Mouse (Mus musculus): Measurements from ENCODE around the gene Gmds.

DNA sequence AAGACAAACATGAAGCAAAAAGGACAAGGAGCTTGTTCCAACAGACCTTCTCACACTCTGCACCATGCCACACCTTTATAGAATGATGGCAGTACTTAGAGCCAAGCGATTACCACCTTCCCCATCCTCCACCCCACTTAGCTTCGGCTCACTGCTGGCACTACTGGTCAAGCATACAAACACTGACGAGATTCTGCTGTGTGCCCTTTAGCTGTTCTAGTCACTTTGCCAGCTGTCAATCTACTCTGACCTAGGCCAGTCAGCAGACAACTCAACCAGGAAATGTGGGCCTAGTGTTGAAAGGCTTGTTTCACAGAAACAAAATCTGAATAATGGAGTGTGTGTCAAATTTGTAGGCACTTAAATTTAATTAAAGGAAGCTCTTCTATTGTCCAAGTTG, 464.1 kb downstream of the Gmds start:
- TF ChIP-seq CTCF (IDR thresholded peaks at IDR 0.05; ENCODE audit: low read depth, low read length) (no peak), POLR2A (IDR thresholded peaks at IDR 0.05; ENCODE audit: extremely low read depth, insufficient read depth, low read length) (no peak)
